Mouse (Mus musculus): ENCODE data around the gene A530016L24Rik. TPM values are rescaled to one million over a fixed set of nuclear protein-coding genes. Genes with fewer than 3 reads are reported as not detected.
A peak's percentile ranks its signal among the peaks of the same experiment; 100 is the strongest.

The A530016L24Rik gene
- polyA plus RNA-seq, 1 experiment from 2014 or later, result 0.09 TPM

DNA sequence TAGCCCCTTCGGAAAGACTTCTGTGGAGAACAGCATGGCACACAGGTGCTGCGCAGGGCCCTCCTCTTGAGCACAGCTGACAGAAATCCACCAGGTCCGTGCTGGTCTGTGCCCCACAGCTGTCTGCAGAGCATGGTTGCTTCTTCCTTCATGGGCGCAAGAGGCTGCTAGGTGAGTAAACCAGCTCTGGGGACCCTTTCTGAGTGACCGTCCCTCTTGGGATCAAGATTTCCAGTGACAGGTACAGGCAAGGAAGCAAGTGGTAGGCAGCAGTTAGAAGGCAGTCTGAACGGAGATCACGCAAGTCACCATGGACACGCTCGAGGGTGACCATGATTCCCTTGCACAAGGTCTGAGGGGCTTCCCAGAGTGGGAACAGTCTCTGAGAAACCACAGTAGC, 287 bp downstream of the A530016L24Rik start:
- H3K9ac ChIP-seq (ENCODE audit: low read length), result no peak overlapping the region
- H3K4me2 ChIP-seq (ENCODE audit: low read length), result no peak overlapping the region
- H3K4me1 ChIP-seq (ENCODE audit: control insufficient read depth, insufficient read depth, low read length), result peaks cover 3% of the 10 kb centered on the region
- H3K27ac ChIP-seq (ENCODE audit: low read depth, low read length), result no peak overlapping the region
- DNase-seq (ENCODE audit: low spot score) (no peak), ATAC-seq (no peak)
- no peaks in the 10 kb centered on the region for H3K9me3 ChIP-seq (replicated peaks; ENCODE audit: control insufficient read depth, low read length)
- H3K36me3 ChIP-seq (ENCODE audit: control insufficient read depth, insufficient read depth, low read length), result no peaks in the 10 kb centered on the region
- no peaks in the 10 kb centered on the region for H3K27me3 ChIP-seq (replicated peaks; ENCODE audit: control insufficient read depth, insufficient read depth, low read length)
- WGBS, result 91% methylated on average over 9 of the region's 9 CpGs
- no peak overlapping the region for H3K4me3 ChIP-seq (ENCODE audit: low read depth, low read length)

DNA sequence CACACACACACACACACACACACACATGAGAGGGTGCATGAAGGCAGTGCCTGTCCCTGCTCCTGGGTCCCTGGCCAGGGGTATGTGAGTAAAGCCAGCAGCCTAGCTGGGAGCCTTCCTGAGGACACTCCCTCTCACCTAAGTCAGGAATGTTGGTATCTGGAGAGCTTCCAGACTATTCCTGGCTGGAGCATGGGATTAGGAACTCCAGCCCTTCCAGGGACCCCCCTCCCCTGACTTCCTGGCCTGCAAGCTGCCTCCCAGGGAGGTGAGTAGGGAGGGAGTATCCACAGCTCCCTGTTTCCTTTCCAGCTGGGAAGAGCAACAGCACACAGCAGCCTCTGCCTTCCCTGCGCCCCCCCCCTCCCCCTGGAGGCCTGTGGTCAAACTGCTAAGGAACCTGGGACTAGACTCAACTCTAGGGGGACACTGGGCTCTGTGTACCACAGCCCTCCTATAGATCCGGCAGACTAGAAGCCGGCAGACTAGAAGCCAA, 1.2 kb downstream of the A530016L24Rik start:
- no peaks in the 10 kb centered on the region for H3K36me3 ChIP-seq (ENCODE audit: control insufficient read depth, insufficient read depth, low read length)
- H3K4me3 ChIP-seq (ENCODE audit: low read depth, low read length), result no peak overlapping the region
- H3K27ac ChIP-seq (ENCODE audit: low read depth, low read length), result no peak overlapping the region
- WGBS, result 44% methylated on average over 3 of the region's 3 CpGs
- no peak for ATAC-seq
- H3K9me3 ChIP-seq (replicated peaks; ENCODE audit: control insufficient read depth, low read length), result no peaks in the 10 kb centered on the region
- peaks cover 3% of the 10 kb centered on the region for H3K4me1 ChIP-seq (ENCODE audit: control insufficient read depth, insufficient read depth, low read length)
- H3K4me2 ChIP-seq (ENCODE audit: low read length), result no peak overlapping the region
- no peaks in the 10 kb centered on the region for H3K27me3 ChIP-seq (replicated peaks; ENCODE audit: control insufficient read depth, insufficient read depth, low read length)
- H3K9ac ChIP-seq (ENCODE audit: low read length), result no peak overlapping the region
- no peak for DNase-seq (ENCODE audit: low spot score)

DNA sequence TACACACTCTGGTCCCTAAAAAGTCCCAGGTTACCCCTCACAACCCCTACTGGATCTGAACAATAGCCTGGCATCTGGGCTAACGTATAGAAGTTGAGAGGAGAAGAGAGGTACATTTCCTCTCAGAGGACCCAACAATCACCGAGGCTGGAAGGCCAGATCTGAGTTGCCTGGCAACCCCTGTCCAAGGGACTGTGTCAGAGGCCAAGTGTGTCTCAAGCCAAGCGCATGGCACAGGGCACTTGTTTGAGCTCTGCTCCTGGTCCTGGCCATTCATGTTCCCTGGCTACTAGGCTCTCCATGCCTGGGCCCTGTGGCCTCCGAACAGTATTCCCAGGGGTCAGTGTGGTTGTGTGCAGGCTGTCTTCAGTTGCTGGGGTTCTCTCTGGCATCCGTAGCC, 6.9 kb downstream of the A530016L24Rik start:
- Histone ChIP-seq H3K4me1 (ENCODE audit: control insufficient read depth, insufficient read depth, low read length) (peaks cover 2% of the 10 kb centered on the region), H3K4me2 (ENCODE audit: low read length) (no peak overlapping the region), H3K36me3 (ENCODE audit: control insufficient read depth, insufficient read depth, low read length) (no peaks in the 10 kb centered on the region), H3K9ac (ENCODE audit: low read length) (no peak overlapping the region), H3K4me3 (ENCODE audit: low read depth, low read length) (no peak overlapping the region), H3K9me3 (replicated peaks; ENCODE audit: control insufficient read depth, low read length) (no peaks in the 10 kb centered on the region), H3K27me3 (replicated peaks; ENCODE audit: control insufficient read depth, insufficient read depth, low read length) (no peaks in the 10 kb centered on the region), H3K27ac (ENCODE audit: low read depth, low read length) (no peak overlapping the region)
- ATAC-seq (no peak), DNase-seq (ENCODE audit: low spot score) (no peak)
- 67% methylated on average over 5 of the region's 5 CpGs for WGBS

GRCm38 (mm10) chr12:112497731-112498130, 8.5 kb downstream of the A530016L24Rik start:
- Histone ChIP-seq H3K4me2 (ENCODE audit: low read length) (no peak overlapping the region), H3K36me3 (ENCODE audit: control insufficient read depth, insufficient read depth, low read length) (no peaks in the 10 kb centered on the region), H3K9me3 (replicated peaks; ENCODE audit: control insufficient read depth, low read length) (no peaks in the 10 kb centered on the region), H3K27me3 (replicated peaks; ENCODE audit: control insufficient read depth, insufficient read depth, low read length) (no peaks in the 10 kb centered on the region), H3K4me1 (ENCODE audit: control insufficient read depth, insufficient read depth, low read length) (no peaks in the 10 kb centered on the region), H3K9ac (ENCODE audit: low read length) (no peak overlapping the region), H3K27ac (ENCODE audit: low read depth, low read length) (no peak overlapping the region), H3K4me3 (ENCODE audit: low read depth, low read length) (no peak overlapping the region)
- DNase-seq (ENCODE audit: low spot score) (no peak), ATAC-seq (no peak)
- 83% methylated on average over 8 of the region's 8 CpGs for WGBS

- no peak overlapping the region for H3K27ac ChIP-seq (ENCODE audit: low read depth, low read length)
- ATAC-seq, result peak; percentile 28; the same call in 1 of the 2 replicates
- WGBS, result 42% methylated on average over 11 of the region's 11 CpGs
- H3K4me1 ChIP-seq (ENCODE audit: control insufficient read depth, insufficient read depth, low read length), result no peaks in the 10 kb centered on the region
- H3K9me3 ChIP-seq (replicated peaks; ENCODE audit: control insufficient read depth, low read length), result no peaks in the 10 kb centered on the region
- DNase-seq (ENCODE audit: low spot score), result no peak
- H3K4me3 ChIP-seq (ENCODE audit: low read depth, low read length), result no peak overlapping the region
- H3K9ac ChIP-seq (ENCODE audit: low read length), result no peak overlapping the region
- no peak overlapping the region for H3K4me2 ChIP-seq (ENCODE audit: low read length)
- H3K36me3 ChIP-seq (ENCODE audit: control insufficient read depth, insufficient read depth, low read length), result no peaks in the 10 kb centered on the region
- H3K27me3 ChIP-seq (replicated peaks; ENCODE audit: control insufficient read depth, insufficient read depth, low read length), result no peaks in the 10 kb centered on the region
These were observed 9.4 kb downstream of the A530016L24Rik start for GRCm38 (mm10) chr12:112498683-112499082.

DNA sequence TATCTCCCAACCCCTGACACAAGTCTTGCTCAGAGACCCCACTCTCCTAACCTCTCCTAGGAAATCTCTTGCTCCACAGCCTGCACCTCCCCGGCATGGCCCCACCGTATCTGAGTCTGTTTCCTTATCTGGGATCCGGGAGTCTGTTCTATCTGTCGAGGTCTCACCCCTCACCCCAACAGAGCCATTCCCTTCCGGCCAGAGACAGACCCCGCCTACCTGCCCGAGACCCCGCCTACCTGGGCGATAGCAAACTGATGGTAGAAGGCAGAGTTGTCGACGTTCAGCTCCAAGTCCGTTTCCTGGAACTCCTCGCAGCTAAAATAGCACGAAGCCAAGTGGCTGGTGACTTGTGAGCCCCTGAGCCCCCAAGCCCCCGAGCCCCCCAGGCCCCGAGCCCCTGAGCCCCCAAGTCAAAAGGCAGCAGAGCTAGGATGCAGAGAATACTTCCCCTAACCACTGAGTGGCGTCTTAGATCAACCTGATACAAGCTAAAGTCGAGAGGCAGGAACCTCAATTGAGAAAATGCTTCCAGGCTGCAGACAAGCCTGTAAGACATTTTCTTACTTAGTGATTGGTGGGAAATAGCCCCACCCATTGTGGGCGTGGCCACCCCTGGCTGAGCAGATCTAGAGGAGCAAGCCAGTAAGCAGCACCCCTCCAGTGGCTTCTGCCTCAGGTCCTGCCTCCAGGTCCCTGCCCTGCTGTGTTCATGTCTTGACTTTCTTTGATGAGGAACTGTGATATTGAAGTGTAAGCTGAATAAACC, 13.9 kb downstream of the A530016L24Rik start:
- Histone ChIP-seq H3K4me3 (ENCODE audit: low read depth, low read length) (no peak overlapping the region), H3K36me3 (ENCODE audit: control insufficient read depth, insufficient read depth, low read length) (no peaks in the 10 kb centered on the region), H3K9ac (ENCODE audit: low read length) (no peak overlapping the region), H3K4me1 (ENCODE audit: control insufficient read depth, insufficient read depth, low read length) (peaks cover 17% of the 10 kb centered on the region), H3K27ac (ENCODE audit: low read depth, low read length) (no peak overlapping the region), H3K9me3 (replicated peaks; ENCODE audit: control insufficient read depth, low read length) (no peaks in the 10 kb centered on the region), H3K4me2 (ENCODE audit: low read length) (no peak overlapping the region), H3K27me3 (replicated peaks; ENCODE audit: control insufficient read depth, insufficient read depth, low read length) (no peaks in the 10 kb centered on the region)
- ATAC-seq (no peak), DNase-seq (ENCODE audit: low spot score) (no peak)
- WGBS, result 46% methylated on average over 19 of the region's 19 CpGs

DNA sequence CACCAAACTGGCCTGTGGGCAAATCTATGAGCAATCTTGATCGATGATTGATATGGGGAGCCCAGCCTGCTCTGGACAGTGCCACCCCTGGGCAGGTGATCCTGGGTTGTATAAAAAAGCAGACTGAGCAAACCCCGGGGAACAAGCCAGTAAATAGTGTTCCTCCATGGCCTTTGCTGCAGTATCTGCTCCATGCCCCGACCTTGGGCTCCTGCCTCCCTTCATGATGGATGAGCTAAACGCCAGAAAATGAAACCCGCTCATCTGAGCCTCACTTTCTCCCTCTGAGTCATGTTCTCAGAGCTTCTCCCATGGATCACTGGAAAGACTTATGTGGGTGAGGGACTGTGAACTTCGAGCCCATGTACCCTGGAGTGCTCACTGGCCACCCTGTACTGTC, 17.0 kb downstream of the A530016L24Rik start:
- no peak overlapping the region for H3K9ac ChIP-seq (ENCODE audit: low read length)
- H3K36me3 ChIP-seq (ENCODE audit: control insufficient read depth, insufficient read depth, low read length), result no peaks in the 10 kb centered on the region
- H3K4me1 ChIP-seq (ENCODE audit: control insufficient read depth, insufficient read depth, low read length), result peaks cover 29% of the 10 kb centered on the region
- H3K27ac ChIP-seq (ENCODE audit: low read depth, low read length), result no peak overlapping the region
- H3K4me2 ChIP-seq (ENCODE audit: low read length), result no peak overlapping the region
- whole genome bisulfite sequencing, result 76% methylated on average over 6 of the region's 6 CpGs
- no peaks in the 10 kb centered on the region for H3K9me3 ChIP-seq (replicated peaks; ENCODE audit: control insufficient read depth, low read length)
- H3K27me3 ChIP-seq (replicated peaks; ENCODE audit: control insufficient read depth, insufficient read depth, low read length), result no peaks in the 10 kb centered on the region
- H3K4me3 ChIP-seq (ENCODE audit: low read depth, low read length), result no peak overlapping the region
- ATAC-seq (no peak), DNase-seq (ENCODE audit: low spot score) (no peak)

DNA sequence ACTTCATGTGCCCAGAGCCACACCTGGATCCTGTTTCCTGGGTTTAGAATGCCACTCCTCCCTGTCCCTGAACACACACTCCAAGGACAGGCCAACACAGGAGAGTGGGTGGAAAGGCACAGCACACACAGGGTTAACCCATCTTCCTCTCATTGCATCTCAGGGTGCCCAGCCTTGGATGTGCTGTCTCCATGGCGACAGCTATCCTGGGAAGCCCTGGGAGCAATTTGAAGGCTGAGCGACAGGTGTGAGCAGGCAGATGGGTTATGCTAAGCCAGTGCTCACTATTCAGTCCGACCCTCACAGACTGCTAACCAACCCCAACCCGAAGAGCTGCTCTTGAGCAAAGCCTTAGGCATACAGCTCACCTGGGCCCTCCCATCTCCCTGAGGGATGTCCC, 18.0 kb downstream of the A530016L24Rik start:
- Histone ChIP-seq H3K27me3 (replicated peaks; ENCODE audit: control insufficient read depth, insufficient read depth, low read length) (0 out of 2 replicates have a peak, but pooled peaks cover 5% of the 10 kb centered on the region), H3K4me3 (ENCODE audit: low read depth, low read length) (no peak overlapping the region), H3K9me3 (replicated peaks; ENCODE audit: control insufficient read depth, low read length) (no peaks in the 10 kb centered on the region), H3K4me1 (ENCODE audit: control insufficient read depth, insufficient read depth, low read length) (peaks cover 31% of the 10 kb centered on the region), H3K4me2 (ENCODE audit: low read length) (peak overlapping the region; percentile 27), H3K36me3 (ENCODE audit: control insufficient read depth, insufficient read depth, low read length) (no peaks in the 10 kb centered on the region), H3K27ac (ENCODE audit: low read depth, low read length) (peak overlapping the region; percentile 77), H3K9ac (ENCODE audit: low read length) (no peak overlapping the region)
- DNase-seq (ENCODE audit: low spot score), result peak; percentile 84
- peak; percentile 77 for ATAC-seq
- 26% methylated on average over 4 of the region's 4 CpGs for WGBS

GRCm38 (mm10) chr12:112507984-112508383, 18.7 kb downstream of the A530016L24Rik start:
- H3K4me1 ChIP-seq (ENCODE audit: control insufficient read depth, insufficient read depth, low read length), result peaks cover 31% of the 10 kb centered on the region
- no peaks in the 10 kb centered on the region for H3K9me3 ChIP-seq (replicated peaks; ENCODE audit: control insufficient read depth, low read length)
- 0 out of 2 replicates have a peak, but pooled peaks cover 8% of the 10 kb centered on the region for H3K27me3 ChIP-seq (replicated peaks; ENCODE audit: control insufficient read depth, insufficient read depth, low read length)
- 82% methylated on average over 3 of the region's 3 CpGs for WGBS
- H3K4me3 ChIP-seq (ENCODE audit: low read depth, low read length), result no peak overlapping the region
- H3K27ac ChIP-seq (ENCODE audit: low read depth, low read length), result peak overlapping the region; percentile 77
- no peak overlapping the region for H3K9ac ChIP-seq (ENCODE audit: low read length)
- ATAC-seq (no peak), DNase-seq (ENCODE audit: low spot score) (no peak)
- no peaks in the 10 kb centered on the region for H3K36me3 ChIP-seq (ENCODE audit: control insufficient read depth, insufficient read depth, low read length)
- H3K4me2 ChIP-seq (ENCODE audit: low read length), result peak overlapping the region; percentile 27; the same call in 1 of the 2 replicates
